Mouse (Mus musculus) stomach, embryonic 16.5 days (tissue): ENCODE results near the gene Smim4. TPM values are rescaled to one million over a fixed set of nuclear protein-coding genes. Genes with fewer than 3 reads are reported as not detected.
A peak's percentile ranks its signal among the peaks of the same experiment; 100 is the strongest.

ENCODE experiments used
- ATAC-seq: fragments of 200-750 bp; cut with Nextera tagmentation; 2 replicates; pipeline ENCODE4 v1.8.0; 2017; ENCODE audit warnings: moderate number of reproducible peaks, moderate TSS enrichment; ENCODE audit not compliant: insufficient read depth, low FRiP score
- H3K27ac ChIP-seq: fragments of 300-500 bp; sonication (generic); 2 replicates; pipeline ENCODE4 v1.5.1; 2014; ENCODE audit warnings: low read length
- H3K27me3 ChIP-seq: fragments of 300-500 bp; sonication (generic); 2 replicates; pipeline ENCODE4 v1.6.1; 2014; ENCODE audit warnings: low read length, control low read depth, mixed read lengths; ENCODE audit not compliant: control insufficient read depth, insufficient read depth
- H3K36me3 ChIP-seq: fragments of 300-500 bp; sonication (generic); 2 replicates; pipeline ENCODE4 v1.6.1; 2014; ENCODE audit warnings: low read length; ENCODE audit not compliant: control insufficient read depth, insufficient read depth
- H3K4me1 ChIP-seq: fragments of 300-500 bp; sonication (generic); 2 replicates; pipeline ENCODE4 v1.6.1; 2014; ENCODE audit warnings: low read length, control low read depth, mixed read lengths; ENCODE audit not compliant: control insufficient read depth, insufficient read depth
- H3K4me2 ChIP-seq: fragments of 300-500 bp; sonication (generic); 2 replicates; pipeline ENCODE4 v1.6.1; 2014; ENCODE audit warnings: low read depth, low read length, mixed read lengths
- H3K4me3 ChIP-seq: fragments of 300-500 bp; sonication (generic); replicated peaks from 2 replicates; pipeline ENCODE4 v1.5.1; 2014; ENCODE audit warnings: mild to moderate bottlenecking, low read length
- H3K9ac ChIP-seq: fragments of 300-500 bp; sonication (generic); 2 replicates; pipeline ENCODE4 v1.6.1; 2014; ENCODE audit warnings: low read length
- H3K9me3 ChIP-seq: fragments of 300-500 bp; sonication (generic); replicated peaks from 2 replicates; pipeline ENCODE4 v1.6.1; 2016; ENCODE audit warnings: low read length, control low read depth; ENCODE audit not compliant: control insufficient read depth
- whole genome bisulfite sequencing: fragments of 180-500 bp; shearing (Covaris S2); extraction: QIAGEN DNeasy Blood & Tissue Kit; methylation state at CpG from one replicate; pipeline ENCODE4 v1.1.7; 2014; 5-methylcytosine and 5-hydroxymethylcytosine counted together
- polyA plus RNA-seq: library from polyadenylated mRNA; unstranded; fragments of >200 nt; fragmentation: Nextera tagmentation; extraction: Ambion mirVana; gene quantifications from 2 replicates; pipeline ENCODE4 v1.2.1, GENCODE M21; 2015

Smim4 gene
- polyA plus RNA-seq, 1 experiment from 2014 or later: 66.4 TPM

DNA sequence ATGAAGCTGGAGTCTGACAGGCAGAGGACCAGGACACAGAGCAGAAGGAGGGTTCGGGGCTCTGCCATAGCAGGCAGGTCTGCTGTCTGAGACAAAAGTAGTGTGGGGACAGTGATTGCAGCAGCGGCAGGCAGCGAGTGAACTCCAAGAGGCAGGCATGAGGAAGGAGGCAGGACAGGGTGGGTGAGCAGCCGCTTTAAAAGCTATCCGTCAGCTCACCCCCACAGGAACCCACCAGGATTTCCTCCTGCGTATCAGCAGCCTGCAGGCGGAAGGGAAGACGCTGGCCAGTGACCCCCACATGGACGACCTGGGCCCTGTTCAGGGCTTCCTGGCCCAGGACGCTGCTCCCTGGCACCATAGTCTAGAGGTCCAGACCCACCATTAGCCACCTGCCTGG lies 39.7 kb upstream of the Smim4 start, which contains the start of gene Stab1:
TSS of gene Stab1 (minus strand) at position 217 of the 400 bp plus-strand sequence.
- Histone ChIP-seq H3K4me3 (peak within 1 kb of the TSS; percentile 21), H3K27me3 (no peaks in the 10 kb centered on the region), H3K4me1 (0 out of 2 replicates have a peak, but pooled peaks cover 8% of the 10 kb centered on the region), H3K36me3 (peaks cover 34% of the 10 kb centered on the region), H3K9ac (peak within 1 kb of the TSS; percentile 43), H3K4me2 (0 out of 2 replicates have a peak within 1 kb of the TSS, but pooled peaks have one; percentile 21), H3K9me3 (no peaks in the 10 kb centered on the region), H3K27ac (peak within 1 kb of the TSS; percentile 53; the same call in 1 of the 2 replicates)
- ATAC-seq: no peak
- WGBS: 30% methylated on average over 10 of the region's 10 CpGs

DNA sequence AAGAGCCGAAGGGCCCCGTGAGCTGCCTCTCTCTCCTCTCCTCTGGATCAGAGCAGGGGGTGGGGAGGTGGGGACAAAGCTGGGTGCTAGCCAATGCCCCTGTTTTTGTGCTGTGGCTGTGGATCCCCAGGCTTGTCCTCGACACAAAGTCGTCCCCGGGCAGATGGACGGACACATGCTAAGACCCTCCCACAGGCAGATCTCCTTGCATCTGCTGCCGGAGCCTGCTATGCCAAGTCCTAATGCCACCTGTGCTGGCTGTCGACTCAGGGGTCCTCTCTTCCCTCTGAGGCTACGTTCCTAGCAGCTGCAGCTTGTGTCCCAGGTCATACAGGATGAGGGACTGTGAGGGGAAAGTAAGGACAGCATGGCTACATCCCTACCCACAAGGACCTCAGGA lies 38.1 kb upstream of the Smim4 start:
- 0 out of 2 replicates have a peak, but pooled peaks cover 8% of the 10 kb centered on the region for H3K4me1 ChIP-seq
- ATAC-seq: no peak
- 56% methylated on average over 9 of the region's 9 CpGs for WGBS
- no peaks in the 10 kb centered on the region for H3K9me3 ChIP-seq
- peak overlapping the region; percentile 4; the same call in 1 of the 2 replicates for H3K27ac ChIP-seq
- peak overlapping the region; percentile 21 for H3K4me3 ChIP-seq
- peaks cover 18% of the 10 kb centered on the region for H3K36me3 ChIP-seq
- H3K4me2 ChIP-seq: peak overlapping the region; percentile 21; the same call in 1 of the 2 replicates
- no peaks in the 10 kb centered on the region for H3K27me3 ChIP-seq
- peak overlapping the region; percentile 1; the same call in 1 of the 2 replicates for H3K9ac ChIP-seq

DNA sequence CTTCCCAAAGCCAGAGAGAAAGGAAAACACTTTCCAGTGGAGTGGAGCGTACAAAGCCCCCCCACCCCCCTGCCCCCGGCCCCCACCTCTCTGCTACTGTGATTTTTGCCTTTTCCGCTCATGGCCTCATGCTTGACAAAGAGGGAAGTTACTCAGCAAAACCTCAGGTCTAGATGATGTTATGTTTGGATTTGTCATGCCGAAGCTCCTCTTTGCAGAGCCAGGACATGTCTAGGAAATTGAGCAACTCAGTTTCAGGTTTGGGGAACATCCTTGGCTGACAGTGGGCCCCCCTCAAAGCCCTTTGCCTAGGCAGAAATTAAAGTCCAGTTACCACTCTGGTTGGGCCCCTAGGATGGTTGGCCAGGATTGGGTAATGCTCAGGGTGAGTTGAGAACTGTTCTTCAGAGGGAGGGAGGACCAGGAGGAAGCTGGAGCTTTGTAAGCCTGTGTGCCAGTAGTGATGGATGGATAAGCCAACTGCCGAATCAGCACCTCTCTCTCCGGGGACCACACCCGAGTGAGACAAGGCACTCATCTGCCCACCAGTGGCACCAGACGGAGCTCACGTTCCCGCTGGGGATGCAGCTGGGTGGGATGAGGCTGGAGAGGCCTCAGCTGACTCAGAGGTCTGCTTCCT lies 37.4 kb upstream of the Smim4 start:
- no peak overlapping the region for H3K4me2 ChIP-seq
- H3K9me3 ChIP-seq: no peaks in the 10 kb centered on the region
- no peak overlapping the region; the same call in 1 of the 2 replicates for H3K27ac ChIP-seq
- H3K4me3 ChIP-seq: no peak overlapping the region
- WGBS: 34% methylated on average over 10 of the region's 10 CpGs
- ATAC-seq: peak; percentile 56
- H3K9ac ChIP-seq: 0 out of 2 replicates have a peak overlapping the region, but pooled peaks have one; percentile 31
- H3K27me3 ChIP-seq: no peaks in the 10 kb centered on the region
- H3K36me3 ChIP-seq: peaks cover 11% of the 10 kb centered on the region
- 0 out of 2 replicates have a peak, but pooled peaks cover 8% of the 10 kb centered on the region for H3K4me1 ChIP-seq

DNA sequence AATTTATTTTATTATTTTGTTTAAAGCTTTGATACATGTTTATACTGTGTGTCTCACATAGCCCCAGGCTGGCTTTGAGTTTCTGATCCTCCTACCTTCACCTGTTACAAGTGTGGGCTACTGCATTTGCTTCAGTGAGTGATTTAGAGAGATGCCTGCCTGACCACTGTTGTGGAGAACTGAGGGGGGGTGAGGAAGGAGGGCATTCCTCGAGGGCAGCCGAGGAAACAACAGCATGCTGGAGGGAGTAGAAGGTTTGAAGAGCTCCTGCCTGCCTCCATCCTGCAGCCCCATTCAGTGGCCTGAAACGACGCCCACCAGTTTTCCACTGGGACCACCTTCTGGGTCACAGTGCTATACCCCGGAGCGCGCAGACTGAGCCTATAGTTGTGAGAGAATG lies 36.7 kb upstream of the Smim4 start:
- Histone ChIP-seq H3K4me3 (no peak overlapping the region), H3K9ac (peak overlapping the region; percentile 31; the same call in 1 of the 2 replicates), H3K27me3 (no peaks in the 10 kb centered on the region), H3K9me3 (no peaks in the 10 kb centered on the region), H3K4me2 (no peak overlapping the region), H3K27ac (no peak overlapping the region), H3K4me1 (0 out of 2 replicates have a peak, but pooled peaks cover 8% of the 10 kb centered on the region), H3K36me3 (peaks cover 4% of the 10 kb centered on the region; the same call in 1 of the 2 replicates)
- 65% methylated on average over 7 of the region's 7 CpGs for WGBS
- no peak for ATAC-seq

DNA sequence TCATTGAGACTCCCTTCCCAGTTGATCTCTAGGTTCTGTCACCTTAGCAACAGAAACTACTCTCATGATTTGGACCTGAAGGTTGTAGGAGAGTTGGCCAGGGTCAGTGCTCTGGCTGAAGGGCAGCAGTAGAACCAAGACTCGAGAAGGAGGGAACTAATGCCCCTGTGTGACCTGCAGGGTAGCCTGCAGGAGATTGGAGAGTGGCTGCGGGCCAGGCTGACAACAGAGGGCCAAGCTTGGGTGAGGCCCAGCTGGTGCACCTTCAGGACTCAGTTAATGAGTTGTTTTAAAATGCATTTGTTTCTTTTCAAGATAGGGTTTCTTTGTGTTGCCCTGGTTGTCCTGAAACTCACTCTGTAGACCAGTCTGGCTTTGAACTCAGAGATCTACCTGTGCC lies 36.3 kb upstream of the Smim4 start:
- Histone ChIP-seq H3K4me3 (no peak overlapping the region), H3K27ac (no peak overlapping the region), H3K4me1 (0 out of 2 replicates have a peak, but pooled peaks cover 8% of the 10 kb centered on the region), H3K9me3 (no peaks in the 10 kb centered on the region), H3K4me2 (no peak overlapping the region), H3K36me3 (0 out of 2 replicates have a peak, but pooled peaks cover under 1% of the 10 kb centered on the region), H3K27me3 (no peaks in the 10 kb centered on the region), H3K9ac (no peak overlapping the region)
- 47% methylated on average over 2 of the region's 2 CpGs for WGBS
- ATAC-seq: no peak

DNA sequence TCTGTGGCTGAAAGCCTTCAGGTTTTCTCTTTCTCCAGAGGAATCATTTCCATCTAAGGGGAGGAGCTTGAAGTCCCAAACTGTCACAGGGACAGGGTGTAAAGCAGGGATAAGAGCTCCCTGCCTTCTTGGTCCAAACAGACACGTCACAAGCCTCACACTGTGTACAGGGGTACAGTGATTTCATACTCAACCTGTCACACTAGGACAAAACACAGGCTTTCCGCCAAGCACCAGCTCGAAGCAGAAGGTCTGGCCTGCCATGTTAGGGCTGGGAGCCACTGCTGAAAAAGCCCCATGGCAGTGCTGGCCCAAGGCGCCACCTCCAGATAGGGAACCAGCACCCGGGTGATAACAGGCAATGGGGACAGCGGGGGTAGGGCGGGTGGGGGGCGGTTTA lies 35.3 kb upstream of the Smim4 start:
- whole genome bisulfite sequencing: 72% methylated on average over 8 of the region's 8 CpGs
- H3K36me3 ChIP-seq: no peaks in the 10 kb centered on the region
- H3K27ac ChIP-seq: no peak overlapping the region
- no peak for ATAC-seq
- 0 out of 2 replicates have a peak, but pooled peaks cover 8% of the 10 kb centered on the region for H3K4me1 ChIP-seq
- no peaks in the 10 kb centered on the region for H3K9me3 ChIP-seq
- H3K27me3 ChIP-seq: no peaks in the 10 kb centered on the region
- H3K9ac ChIP-seq: no peak overlapping the region
- no peak overlapping the region for H3K4me2 ChIP-seq
- H3K4me3 ChIP-seq: no peak overlapping the region

DNA sequence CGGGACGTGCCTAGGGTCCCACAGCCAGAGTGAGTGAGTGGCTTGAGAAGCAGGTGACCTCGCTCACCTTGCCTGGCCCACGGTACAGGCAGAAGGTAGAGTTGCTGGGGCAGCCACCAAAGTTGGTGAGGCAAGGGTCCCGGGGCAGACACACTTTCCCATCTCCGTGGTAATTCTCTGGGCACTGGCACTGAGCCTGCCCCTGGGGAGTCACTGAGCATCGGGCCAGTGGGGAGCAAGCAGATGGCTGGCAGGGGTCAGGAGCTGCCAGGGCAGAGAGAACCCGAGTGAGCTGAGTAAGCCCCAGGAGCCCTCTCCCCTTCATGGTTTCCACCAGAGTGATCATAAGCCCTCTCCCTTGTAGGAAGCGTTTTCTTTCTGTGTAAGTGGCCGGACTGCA lies 32.9 kb upstream of the Smim4 start:
- Histone ChIP-seq H3K36me3 (no peaks in the 10 kb centered on the region), H3K27ac (no peak overlapping the region), H3K9me3 (no peaks in the 10 kb centered on the region), H3K4me2 (no peak overlapping the region), H3K4me1 (0 out of 2 replicates have a peak, but pooled peaks cover 8% of the 10 kb centered on the region), H3K27me3 (no peaks in the 10 kb centered on the region), H3K9ac (no peak overlapping the region), H3K4me3 (no peak overlapping the region)
- 73% methylated on average over 10 of the region's 10 CpGs for WGBS
- ATAC-seq: no peak

DNA sequence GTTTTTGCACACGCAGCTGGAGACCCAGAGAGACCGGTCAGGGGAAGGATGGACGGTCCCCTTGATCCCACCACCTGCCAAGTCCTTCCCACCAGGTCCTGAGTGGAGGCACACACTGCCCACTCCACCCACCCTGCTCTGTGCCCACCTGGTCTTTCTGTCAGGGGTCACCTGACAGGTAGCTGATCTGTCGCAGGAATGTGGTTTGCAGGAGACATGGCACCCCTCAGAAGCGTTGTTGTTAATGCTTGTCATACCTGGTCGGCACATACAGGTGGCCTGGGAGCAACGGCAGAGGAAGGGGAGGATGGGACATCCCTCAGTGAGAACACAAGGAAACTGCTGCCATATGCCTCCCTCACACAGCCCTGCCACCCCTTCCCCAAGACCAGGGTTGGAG lies 32.4 kb upstream of the Smim4 start:
- Histone ChIP-seq H3K27ac (no peak overlapping the region), H3K36me3 (no peaks in the 10 kb centered on the region), H3K4me1 (0 out of 2 replicates have a peak, but pooled peaks cover 8% of the 10 kb centered on the region), H3K4me3 (no peak overlapping the region), H3K27me3 (no peaks in the 10 kb centered on the region), H3K9me3 (no peaks in the 10 kb centered on the region), H3K9ac (no peak overlapping the region), H3K4me2 (no peak overlapping the region)
- no peak for ATAC-seq
- WGBS: 85% methylated on average over 7 of the region's 7 CpGs
